Mouse (Mus musculus) cerebellum, adult 2 months (tissue): Measurements from ENCODE around the gene Rnf214.

Experiments
- CTCF ChIP-seq: fragments of 200-500 bp; IDR thresholded peaks from 2 replicates; pipeline ENCODE4 v1.5.1; 2011; ENCODE audit warnings: low read depth, mild to moderate bottlenecking, control low read depth, low read length, moderate library complexity, borderline replicate concordance; ENCODE audit not compliant: insufficient read depth
- POLR2A ChIP-seq: fragments of 200-500 bp; IDR thresholded peaks from 2 replicates; pipeline ENCODE4 v1.6.1; 2011; ENCODE audit warnings: low read length, control low read depth, borderline replicate concordance; ENCODE audit not compliant: insufficient read depth

GRCm38 (mm10) chr9:45907078-45907428, 342 bp upstream of the Rnf214 start:
- TF ChIP-seq CTCF = no peak
- no peak for TF ChIP-seq POLR2A
